In genomic region chr8:105546384-105547350, GRCm38 (mm10) we compare ENCODE assay signal across 14 mouse cellular contexts. TPM values are rescaled to one million over a fixed set of nuclear protein-coding genes. Genes with fewer than 3 reads are reported as not detected.
DNase-seq lines count a peak whose midpoint lies in the region; ATAC-seq and TF ChIP-seq lines count a peak whose summit lies in the region.
"Had no signal": no experiment of that assay in that cellular context is flagged by ENCODE, and none has a peak within 500 bp of the region (broad histone marks: within the 10 kb centered on the region; RNA-seq: fewer than 3 reads in every experiment).

No protein-coding gene starts in this region.

- TF ChIP-seq CTCF in heart, adult 2 months (IDR thresholded peaks at IDR 0.05) = no peak
- no peak for TF ChIP-seq CTCF in testis, adult 2 months (IDR thresholded peaks at IDR 0.05; ENCODE audit: control insufficient read depth, insufficient read depth, insufficient replicate concordance, low read depth, low read length)

- no peak for TF ChIP-seq POLR2A in heart, adult 2 months (IDR thresholded peaks at IDR 0.05; ENCODE audit: insufficient read depth, low read depth, low read length)
- TF ChIP-seq POLR2A in testis, adult 2 months (IDR thresholded peaks at IDR 0.05; ENCODE audit: control insufficient read depth, low read depth, low read length) = no peak

- peaks cover 33% of the 10 kb centered on the region for H3K4me1 ChIP-seq in heart, adult 2 months (ENCODE audit: control insufficient read depth, insufficient read depth, low read length)
- H3K4me1 ChIP-seq in heart, embryonic 11.5 days (ENCODE audit: control insufficient read depth, insufficient read depth, low read length) = peaks cover 26% of the 10 kb centered on the region
- H3K4me1 ChIP-seq in testis, adult 2 months (ENCODE audit: control insufficient read depth, insufficient read depth, low read length) = peaks cover 2% of the 10 kb centered on the region
- no peaks in the 10 kb centered on the region for H3K4me1 ChIP-seq in forebrain, embryonic 13.5 days

- intact Hi-C loops in heart, adult 2 months (cut with DNase I) = no loop called here
- intact Hi-C loops in left cerebral cortex, postnatal 14 days (cut with DNase I) = no loop called here

- no peaks in the 10 kb centered on the region for H3K27me3 ChIP-seq in heart, adult 2 months (ENCODE audit: control insufficient read depth, insufficient read depth, low read length)
- no peaks in the 10 kb centered on the region for H3K27me3 ChIP-seq in heart, embryonic 11.5 days (ENCODE audit: control insufficient read depth, insufficient read depth, low read length)
- H3K27me3 ChIP-seq in testis, adult 2 months (ENCODE audit: control insufficient read depth, insufficient read depth, low read length) = no peaks in the 10 kb centered on the region
- no peaks in the 10 kb centered on the region for H3K27me3 ChIP-seq in forebrain, embryonic 13.5 days
- H3K27me3 ChIP-seq: embryonic facial prominence, embryonic 15.5 days; forebrain, embryonic 15.5 days; limb, embryonic 12.5 days; stomach, embryonic 15.5 days had no signal

- H3K9ac ChIP-seq in heart, adult 2 months (ENCODE audit: low read depth, low read length) = no peak overlapping the region
- H3K9ac ChIP-seq in heart, embryonic 11.5 days (ENCODE audit: low read depth, low read length) = no peak overlapping the region
- no peak overlapping the region for H3K9ac ChIP-seq in forebrain, embryonic 13.5 days
- H3K9ac ChIP-seq: embryonic facial prominence, embryonic 15.5 days; forebrain, embryonic 15.5 days; limb, embryonic 12.5 days; stomach, embryonic 15.5 days had no signal

- no peak overlapping the region for H3K4me3 ChIP-seq in heart, adult 2 months
- no peak overlapping the region for H3K4me3 ChIP-seq in heart, embryonic 11.5 days (ENCODE audit: low read depth, low read length)
- H3K4me3 ChIP-seq in testis, adult 2 months (ENCODE audit: control insufficient read depth, low read depth, low read length) = no peak overlapping the region
- no peak overlapping the region for H3K4me3 ChIP-seq in forebrain, embryonic 13.5 days
- H3K4me3 ChIP-seq: embryonic facial prominence, embryonic 15.5 days; forebrain, embryonic 15.5 days; limb, embryonic 12.5 days; stomach, embryonic 15.5 days had no signal

- peaks cover 10% of the 10 kb centered on the region for H3K36me3 ChIP-seq in heart, adult 2 months (ENCODE audit: control insufficient read depth, insufficient read depth, low read length)
- no peaks in the 10 kb centered on the region for H3K36me3 ChIP-seq in heart, embryonic 11.5 days (ENCODE audit: control insufficient read depth, insufficient read depth, low read length)
- no peaks in the 10 kb centered on the region for H3K36me3 ChIP-seq in testis, adult 2 months (ENCODE audit: control insufficient read depth, insufficient read depth, low read length)
- peaks cover 5% of the 10 kb centered on the region; the same call in 1 of the 2 replicates for H3K36me3 ChIP-seq in forebrain, embryonic 13.5 days (ENCODE audit: poor library complexity, severe bottlenecking)
- H3K36me3 ChIP-seq: stomach, embryonic 15.5 days had no signal

- no peak for ATAC-seq in heart, embryonic 11.5 days (replicated peaks; ENCODE audit: insufficient number of reproducible peaks, low FRiP score, low TSS enrichment)
- no peak for ATAC-seq in frontal cortex, adult (ENCODE audit: low TSS enrichment)
- no peak for ATAC-seq in forebrain, embryonic 13.5 days
- ATAC-seq: forebrain, embryonic 15.5 days had no signal

- H3K27ac ChIP-seq in heart, adult 2 months = peak overlapping the region; percentile 12
- no peak overlapping the region for H3K27ac ChIP-seq in heart, embryonic 11.5 days (ENCODE audit: low read depth, low read length)
- peak overlapping the region; percentile 41; the same call in 1 of the 2 replicates for H3K27ac ChIP-seq in testis, adult 2 months (ENCODE audit: control insufficient read depth, insufficient read depth, low read depth, low read length)
- no peak overlapping the region for H3K27ac ChIP-seq in forebrain, embryonic 13.5 days
- H3K27ac ChIP-seq: embryonic facial prominence, embryonic 15.5 days; forebrain, embryonic 15.5 days; stomach, embryonic 15.5 days had no signal

- TF ChIP-seq EP300 in heart, adult 2 months (IDR thresholded peaks at IDR 0.05; ENCODE audit: insufficient read depth, low read depth, low read length) = no peak; the same call in 1 of the 2 replicates

- peak in 1 of 2 experiments; percentile 42 for DNase-seq in heart, adult 2 months
- no peak for DNase-seq in testis, postnatal 14 days (ENCODE audit: low spot score)
- DNase-seq in lung, adult 18-20 months = peak; percentile 80 to 87
- no peak for DNase-seq in left cerebral cortex, postnatal 14 days (ENCODE audit: low spot score in 2 of 2)
- DNase-seq: adrenal gland, adult 8-10 months; kidney, postnatal 10 days had no signal

- no peaks in the 10 kb centered on the region for H3K9me3 ChIP-seq in heart, embryonic 11.5 days (replicated peaks; ENCODE audit: control insufficient read depth, low read length)
- H3K9me3 ChIP-seq in forebrain, embryonic 13.5 days (replicated peaks) = no peaks in the 10 kb centered on the region
- H3K9me3 ChIP-seq: embryonic facial prominence, embryonic 15.5 days; forebrain, embryonic 15.5 days; limb, embryonic 12.5 days; stomach, embryonic 15.5 days had no signal

- peaks cover 2% of the 10 kb centered on the region for H3K79me2 ChIP-seq in heart, adult 2 months (replicated peaks; ENCODE audit: control insufficient read depth, insufficient read depth, low read length)

- WGBS in heart, adult 2 months = 56% methylated on average over 6 of the region's 6 CpGs
- WGBS in heart, embryonic 11.5 days (ENCODE audit: insufficient replicate concordance) = 85% methylated on average over 6 of the region's 6 CpGs
- WGBS in forebrain, embryonic 13.5 days = 91% methylated on average over 6 of the region's 6 CpGs

- no peak overlapping the region for H3K4me2 ChIP-seq in heart, embryonic 11.5 days
- H3K4me2 ChIP-seq in forebrain, embryonic 13.5 days = no peak overlapping the region
- H3K4me2 ChIP-seq: embryonic facial prominence, embryonic 15.5 days; forebrain, embryonic 15.5 days; limb, embryonic 12.5 days; stomach, embryonic 15.5 days had no signal

RNA-seq across cellular contexts. Expression of gene Atp6v0d1, which starts 19.2 kb away (rescaled TPM):
- total RNA-seq in heart, adult 2 months (2021) = 10 to 100 TPM; 46.4 to 48.9 TPM
- 61.7 and 69.0 TPM in 2 replicates for polyA plus RNA-seq in heart, adult 2 months (2012; rRNA removed)
- 80.7 and 86.3 TPM in 2 replicates for polyA plus RNA-seq in heart, embryonic 11.5 days (2014; fragmentation: Nextera tagmentation; extraction: Ambion mirVana)
- 43.8 and 47.4 TPM in 2 replicates for polyA plus RNA-seq in testis, adult 2 months (2012; rRNA removed)
- polyA plus RNA-seq in forebrain, embryonic 13.5 days (2015; fragmentation: Nextera tagmentation; extraction: Ambion mirVana) = 136 and 152 TPM in 2 replicates
- 100 to 1,000 TPM; 347 to 370 TPM for total RNA-seq in left cerebral cortex, postnatal 14 days (2021)

RNA-seq across cellular contexts. Expression of gene Hsd11b2, which starts 28.1 kb away (rescaled TPM):
- total RNA-seq in heart, adult 2 months (2021) = under 1 TPM in 1 of 2 experiments, not detected in 1; 0.23 TPM
- 0.08 and 0.32 TPM in 2 replicates for polyA plus RNA-seq in heart, adult 2 months (2012; rRNA removed)
- polyA plus RNA-seq in heart, embryonic 11.5 days (2014; fragmentation: Nextera tagmentation; extraction: Ambion mirVana) = 6.4 and 8.2 TPM in 2 replicates
- polyA plus RNA-seq in testis, adult 2 months (2012; rRNA removed) = 0.19 and 0.41 TPM in 2 replicates
- polyA plus RNA-seq in forebrain, embryonic 13.5 days (2015; fragmentation: Nextera tagmentation; extraction: Ambion mirVana) = 3.9 and 6.1 TPM in 2 replicates
- total RNA-seq in left cerebral cortex, postnatal 14 days (2021) = not detected

RNA-seq across cellular contexts. Expression of gene Zdhhc1, which starts 50.0 kb away (rescaled TPM):
- 10 to 100 TPM; 13.0 to 13.3 TPM for total RNA-seq in heart, adult 2 months (2021)
- polyA plus RNA-seq in heart, adult 2 months (2012; rRNA removed) = 37.5 and 40.5 TPM in 2 replicates
- 15.0 and 17.1 TPM in 2 replicates for polyA plus RNA-seq in heart, embryonic 11.5 days (2014; fragmentation: Nextera tagmentation; extraction: Ambion mirVana)
- 45.4 and 50.1 TPM in 2 replicates for polyA plus RNA-seq in testis, adult 2 months (2012; rRNA removed)
- polyA plus RNA-seq in forebrain, embryonic 13.5 days (2015; fragmentation: Nextera tagmentation; extraction: Ambion mirVana) = 20.6 and 24.8 TPM in 2 replicates
- total RNA-seq in left cerebral cortex, postnatal 14 days (2021) = 10 to 100 TPM; 26.8 to 27.5 TPM

RNA-seq across cellular contexts. Expression of gene Ripor1, which starts 58.4 kb away (rescaled TPM):
- 10 to 100 TPM; 42.5 to 51.6 TPM for total RNA-seq in heart, adult 2 months (2021)
- 39.2 TPM in 2 replicates for polyA plus RNA-seq in heart, adult 2 months (2012; rRNA removed)
- 23.6 and 27.9 TPM in 2 replicates for polyA plus RNA-seq in heart, embryonic 11.5 days (2014; fragmentation: Nextera tagmentation; extraction: Ambion mirVana)
- polyA plus RNA-seq in testis, adult 2 months (2012; rRNA removed) = 5.4 and 6.3 TPM in 2 replicates
- polyA plus RNA-seq in forebrain, embryonic 13.5 days (2015; fragmentation: Nextera tagmentation; extraction: Ambion mirVana) = 17.6 and 20.6 TPM in 2 replicates
- 10 to 100 TPM; 81.0 to 81.3 TPM for total RNA-seq in left cerebral cortex, postnatal 14 days (2021)

Comparison
In these comparisons a context has a peak if more than half of its experiments do, and no peak if none do; other contexts are left out.
1. H3K27ac ChIP-seq: peak in heart, adult 2 months (single experiment) and testis, adult 2 months (single experiment); none in heart, embryonic 11.5 days (single experiment) and forebrain, embryonic 13.5 days (single experiment).
2. DNase-seq: peak in lung, adult 18-20 months (2 of 2); none in testis, postnatal 14 days (single experiment) and left cerebral cortex, postnatal 14 days (0 of 2).